Mouse (Mus musculus): ENCODE measurements around the gene Serpinb11.

Gene Serpinb11

GRCm38 (mm10) chr1:107360898-107361297 is at the start of gene Serpinb11:
Gene Serpinb11 (plus strand): TSS chr1:107361198.
- DNase-seq, result no peak

- DNase-seq, result no peak
Observed at GRCm38 (mm10) chr1:107345979-107346378, 15.0 kb upstream of the Serpinb11 start.

DNA sequence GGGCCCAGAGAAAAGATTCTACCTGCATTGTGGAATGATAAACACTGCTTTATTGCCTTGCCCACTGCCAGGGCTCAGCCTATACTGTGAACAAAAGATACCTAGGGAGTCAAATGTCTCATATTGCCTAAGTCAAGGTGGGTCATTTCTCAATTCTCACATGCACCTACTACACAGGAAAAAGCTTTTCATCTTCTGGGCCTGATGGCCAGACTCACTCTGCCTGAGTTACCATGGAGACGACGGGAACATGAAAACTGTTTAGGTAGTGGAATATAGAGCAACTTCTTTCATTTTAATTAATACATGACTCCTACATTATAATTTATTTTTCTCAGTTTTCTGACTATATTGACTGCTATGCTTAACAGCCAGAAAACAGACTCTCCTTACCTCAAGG is 14.2 kb upstream of the Serpinb11 start:
- DNase-seq, result no peak

GRCm38 (mm10) chr1:107350392-107350791 is 10.6 kb upstream of the Serpinb11 start:
- DNase-seq, result no peak

DNA sequence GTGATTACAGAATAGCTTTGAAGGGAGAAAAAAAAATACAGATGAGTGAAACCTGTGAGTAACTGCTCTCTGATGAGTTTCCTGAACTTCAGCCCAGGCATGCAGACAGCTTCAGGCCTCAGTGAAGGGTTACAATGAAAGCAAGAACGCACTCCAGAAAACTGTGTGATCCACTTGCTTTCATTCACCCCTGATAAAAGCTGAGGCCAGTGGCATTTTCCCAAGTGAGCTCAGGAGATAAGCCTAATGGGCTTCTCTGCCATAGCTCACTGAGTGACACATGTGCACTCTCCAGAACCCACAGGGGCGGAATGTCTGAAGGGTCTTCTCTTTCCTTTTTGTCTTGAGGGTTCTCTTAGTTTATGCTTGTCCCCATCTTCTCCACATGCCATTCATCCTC is 9.9 kb upstream of the Serpinb11 start:
- no peak for DNase-seq

GRCm38 (mm10) chr1:107353046-107353445 is 8.0 kb upstream of the Serpinb11 start:
- DNase-seq, result no peak

DNA sequence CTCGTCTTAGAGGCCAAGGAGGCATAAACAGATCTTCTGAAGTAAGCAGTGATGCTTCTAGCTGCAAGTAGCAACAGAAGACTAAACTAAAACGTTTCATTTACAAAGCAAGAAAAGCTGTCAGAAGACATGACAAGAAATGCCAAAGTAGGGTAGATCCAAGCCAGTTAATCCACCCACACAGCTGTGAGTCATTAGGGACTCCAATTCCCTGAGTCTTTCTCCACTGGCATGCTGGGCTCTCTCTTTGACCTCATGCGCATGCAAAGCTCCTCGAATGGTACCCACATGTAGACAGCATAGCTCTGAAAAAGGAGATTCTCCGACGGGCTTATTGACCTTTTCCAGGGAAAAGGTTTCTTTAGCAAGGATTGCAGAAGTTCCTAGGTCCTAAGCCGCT is 5.0 kb downstream of the Serpinb11 start:
- no peak for DNase-seq

- no peak for DNase-seq
Observed at GRCm38 (mm10) chr1:107368944-107369343, 7.9 kb downstream of the Serpinb11 start.

DNA sequence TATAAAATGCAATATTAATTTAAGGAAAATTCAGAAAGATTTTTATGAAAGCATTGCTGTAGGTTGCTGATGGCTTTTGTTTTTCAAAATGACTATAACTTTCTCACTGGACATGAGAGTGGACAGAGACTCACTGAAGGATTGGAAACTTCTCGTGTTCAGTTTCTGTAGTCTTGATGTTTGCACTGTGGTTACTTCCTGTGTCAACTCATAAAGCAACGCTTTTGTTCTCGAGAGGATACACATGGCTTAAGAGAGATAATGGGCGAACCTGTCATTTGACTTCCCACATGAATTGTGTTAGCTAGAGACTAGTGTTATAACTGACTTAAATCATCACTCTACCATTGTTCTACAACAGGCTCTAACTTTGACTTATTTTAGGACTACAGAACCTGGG is 16.0 kb downstream of the Serpinb11 start:
- DNase-seq, result no peak

DNA sequence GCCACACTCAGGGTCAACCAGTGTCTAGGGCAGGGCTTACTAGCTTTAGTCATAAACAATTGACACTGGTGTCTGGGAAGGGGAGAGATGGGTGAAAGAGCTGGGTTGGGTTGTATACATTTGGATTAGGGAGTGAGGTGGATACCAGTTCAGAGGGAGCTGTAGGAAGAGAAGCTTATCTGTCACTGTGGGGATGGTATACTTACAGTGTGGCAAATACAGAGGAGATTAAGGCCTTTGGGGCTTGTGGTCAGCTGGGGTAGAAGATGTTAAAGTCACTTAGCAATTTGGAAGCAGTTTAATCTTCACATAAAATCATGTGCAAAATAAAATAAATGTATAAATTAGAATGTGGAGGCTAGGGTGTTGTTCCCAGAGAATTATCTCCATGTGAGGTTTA is 17.4 kb downstream of the Serpinb11 start:
- no peak for DNase-seq

DNA sequence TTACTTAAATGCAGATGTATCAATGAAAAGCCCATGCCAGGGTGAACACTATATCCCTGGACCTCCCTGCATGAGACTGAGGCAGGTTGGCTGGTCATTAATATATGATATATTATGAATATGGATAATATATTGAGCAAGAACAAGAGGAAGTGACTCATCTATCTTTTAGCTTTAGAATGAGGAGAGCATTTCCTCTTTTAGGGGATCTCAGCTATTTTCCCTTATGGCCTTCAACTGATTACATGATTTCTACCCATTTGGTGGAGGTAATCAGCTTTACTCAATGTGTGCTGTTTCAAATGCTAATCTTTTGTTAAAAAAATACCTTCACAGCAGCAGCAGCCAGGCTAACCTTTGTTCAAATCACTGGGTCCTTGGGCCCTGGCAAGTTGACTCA is 20.5 kb downstream of the Serpinb11 start:
- DNase-seq, result no peak

DNA sequence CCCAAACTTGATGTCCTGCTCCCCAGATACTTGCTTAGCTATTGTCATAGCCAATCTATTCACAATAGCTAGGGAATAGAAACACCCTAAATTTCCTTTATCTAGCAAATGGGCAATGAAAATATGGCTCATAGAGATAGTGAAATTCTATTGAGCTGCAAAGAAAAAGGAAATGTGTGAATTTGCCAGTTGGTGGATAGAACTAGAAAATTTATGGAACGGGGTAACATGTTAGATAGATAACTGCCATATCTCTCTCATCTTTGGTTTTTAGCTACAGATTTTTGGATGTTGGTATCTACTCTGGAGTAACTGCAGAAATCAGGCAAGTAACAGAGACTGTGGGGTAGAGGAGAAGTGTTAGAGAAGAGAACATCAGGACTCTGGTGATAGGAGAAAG is 21.4 kb downstream of the Serpinb11 start:
- no peak for DNase-seq

- DNase-seq, result no peak
Observed at GRCm38 (mm10) chr1:107384532-107384931, 23.5 kb downstream of the Serpinb11 start.

DNA sequence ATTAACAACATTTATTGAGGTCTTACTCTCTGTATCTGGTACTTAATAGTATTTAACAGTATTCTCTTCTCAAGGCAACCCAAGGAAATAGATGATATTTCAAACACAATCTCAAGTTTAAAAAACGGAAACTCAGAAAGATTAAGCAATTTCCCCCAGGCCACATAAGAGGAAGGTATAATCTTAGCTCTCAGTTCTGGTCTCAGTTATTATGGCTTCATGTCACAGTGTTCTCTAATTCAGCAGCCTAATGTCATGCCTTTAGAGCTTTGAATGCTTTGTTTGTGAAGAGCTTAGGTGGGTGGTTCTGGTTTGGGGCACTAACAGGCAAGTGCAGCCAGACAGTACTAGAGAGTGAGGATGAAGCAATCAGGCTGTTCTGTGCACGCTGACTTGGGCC is 28.8 kb downstream of the Serpinb11 start:
- DNase-seq, result no peak

DNA sequence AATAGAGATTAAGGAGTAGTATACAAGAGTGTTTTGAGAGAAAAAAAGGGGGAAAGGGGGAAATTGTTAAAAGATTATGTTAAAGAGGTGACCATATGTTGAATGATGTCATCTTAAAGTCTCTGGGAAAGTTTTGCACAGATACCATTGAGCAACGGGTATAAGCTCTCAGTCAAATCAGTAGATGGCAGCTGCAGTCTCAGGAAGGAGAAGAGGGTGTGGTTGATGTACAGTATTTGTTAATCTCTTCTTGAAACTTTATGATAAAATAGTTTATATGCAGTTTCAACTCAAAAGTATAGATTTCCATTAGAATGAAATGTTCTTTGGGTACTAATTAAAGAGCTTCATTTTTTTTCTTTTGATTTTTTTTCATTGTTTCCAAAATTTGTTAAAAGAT is 36.5 kb downstream of the Serpinb11 start:
- DNase-seq, result no peak

DNA sequence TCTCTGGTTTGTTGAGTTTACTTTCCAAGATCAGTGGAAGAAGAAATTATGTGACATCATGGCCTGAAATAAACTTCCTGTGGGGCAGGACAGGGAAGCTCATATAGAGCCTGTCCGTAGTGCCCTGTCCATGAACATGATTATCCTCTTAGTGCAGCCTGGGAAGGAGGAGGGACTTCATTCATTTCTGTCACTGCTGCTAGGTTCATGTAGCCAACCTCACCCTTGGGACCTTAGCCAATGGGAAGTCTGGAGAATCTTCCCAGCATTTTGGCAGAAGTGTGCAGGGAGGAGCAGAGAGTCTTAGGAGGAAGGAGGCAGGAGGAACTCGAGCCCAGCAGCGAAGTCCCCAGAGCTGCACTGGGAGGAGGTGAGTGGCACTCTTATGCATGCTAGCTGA is 38.4 kb downstream of the Serpinb11 start, which contains the start of gene Serpinb7:
Serpinb7 (plus strand) TSS at position 301 of the 400 bp plus-strand sequence.
- DNase-seq, result no peak

GRCm38 (mm10) chr1:107402082-107402481 is 41.1 kb downstream of the Serpinb11 start:
- no peak for DNase-seq

DNA sequence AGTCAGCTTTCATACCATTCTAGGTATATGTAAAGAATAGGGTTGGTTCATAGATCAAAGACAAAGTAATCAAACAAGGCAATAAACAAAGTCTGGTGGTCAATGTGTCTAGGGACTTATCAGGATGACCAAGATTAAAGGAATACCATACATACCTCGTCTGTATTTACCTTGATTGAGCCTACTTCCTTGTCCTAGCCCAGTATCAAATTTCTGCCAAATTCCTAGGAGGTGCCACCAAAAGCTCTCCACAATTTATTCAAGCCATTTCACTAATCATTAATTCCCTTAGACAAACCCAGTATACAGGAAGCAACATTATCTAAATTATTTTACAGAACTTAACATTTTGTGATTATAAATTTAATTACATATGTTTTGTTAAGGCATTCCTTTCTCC is 53.7 kb downstream of the Serpinb11 start:
- DNase-seq, result no peak

DNA sequence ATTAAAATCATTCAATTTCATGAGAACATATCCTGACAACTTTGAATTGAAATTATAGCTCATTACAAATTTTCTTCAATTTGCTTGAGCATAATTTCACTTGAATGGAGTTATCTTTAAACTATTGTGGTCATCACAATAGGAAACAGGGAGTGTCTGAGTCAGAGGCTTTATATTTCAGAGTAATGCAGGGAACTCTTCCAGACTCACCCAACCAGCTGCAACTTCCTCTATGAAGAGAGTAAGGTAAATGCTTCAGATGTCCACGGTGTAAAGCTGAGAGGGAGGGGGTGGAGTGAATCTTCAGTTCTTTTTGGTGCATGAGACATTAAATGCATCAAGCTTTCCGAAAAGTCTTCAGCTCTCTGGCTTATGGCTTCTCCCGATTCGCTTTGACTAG is 61.5 kb downstream of the Serpinb11 start:
- no peak for DNase-seq

All from kidney, postnatal 4 days (tissue).